Mouse (Mus musculus): ENCODE data around the gene Thyn1.

GRCm38 (mm10) chr9:27009231-27009630 is 9.7 kb downstream of the Thyn1 start:
- no peak for TF ChIP-seq CTCF (IDR thresholded peaks at IDR 0.05; ENCODE audit: borderline replicate concordance, insufficient read depth, low read depth, low read length)
- no peak for TF ChIP-seq POLR2A (IDR thresholded peaks at IDR 0.05; ENCODE audit: borderline replicate concordance, insufficient read depth, low read length)

All from cerebellum, adult 2 months (tissue).